Mouse (Mus musculus): ENCODE results near the gene Ncstn.

Ncstn gene

DNA sequence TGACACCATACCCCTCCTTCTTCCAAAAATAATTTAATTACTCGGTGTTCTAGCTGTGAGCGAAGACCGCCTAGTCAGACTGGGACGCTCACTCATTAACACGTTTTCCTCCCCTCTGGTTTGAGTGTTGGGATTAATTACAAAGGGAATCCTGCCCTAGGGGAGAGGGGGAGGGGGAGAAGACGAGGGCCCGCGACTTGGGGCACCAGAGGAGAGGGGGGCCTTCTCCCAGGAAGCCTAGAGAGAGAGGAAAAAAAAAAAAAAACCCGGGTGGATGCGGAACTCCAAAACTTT lies 54.8 kb downstream of the Ncstn start:
- no peak for DNase-seq (ENCODE audit: extremely low spot score, low spot score)

GRCm38 (mm10) chr1:172027010-172027808 lies 55.4 kb downstream of the Ncstn start:
- peak; percentile 98 for DNase-seq (ENCODE audit: extremely low spot score, low spot score)

DNA sequence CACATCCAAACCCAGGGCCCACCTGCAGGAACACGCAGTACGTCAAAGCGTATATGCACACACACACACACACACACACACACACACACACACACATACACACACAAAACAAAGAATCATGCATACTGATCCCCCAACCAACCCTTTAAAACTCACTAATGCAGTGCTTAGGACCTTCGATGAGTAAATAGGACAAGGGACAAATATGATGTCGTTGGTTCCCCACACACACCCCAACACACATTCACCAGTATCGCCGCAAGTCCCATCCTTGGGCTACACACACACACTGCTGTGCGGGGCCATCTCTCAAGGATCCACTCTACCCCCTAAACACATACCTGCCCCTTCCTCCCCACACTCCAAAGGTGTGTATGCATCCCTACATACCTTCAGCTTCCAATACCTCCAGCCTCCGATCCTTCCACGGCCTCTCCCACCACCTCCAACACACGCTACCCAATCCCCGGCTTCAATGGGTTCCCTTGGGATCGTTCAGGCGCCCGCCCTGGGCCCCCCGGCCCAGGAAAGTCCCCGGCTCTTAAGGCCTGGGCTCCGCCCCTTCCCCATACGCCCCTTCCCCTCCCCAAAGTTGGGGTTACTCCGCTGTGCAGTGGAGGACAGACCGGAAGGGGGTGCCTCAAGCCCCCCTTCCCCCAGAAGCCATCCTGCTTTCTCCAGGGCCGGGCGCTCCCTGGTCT lies 56.2 kb downstream of the Ncstn start:
- DNase-seq (ENCODE audit: extremely low spot score, low spot score), result peak; percentile 67

DNA sequence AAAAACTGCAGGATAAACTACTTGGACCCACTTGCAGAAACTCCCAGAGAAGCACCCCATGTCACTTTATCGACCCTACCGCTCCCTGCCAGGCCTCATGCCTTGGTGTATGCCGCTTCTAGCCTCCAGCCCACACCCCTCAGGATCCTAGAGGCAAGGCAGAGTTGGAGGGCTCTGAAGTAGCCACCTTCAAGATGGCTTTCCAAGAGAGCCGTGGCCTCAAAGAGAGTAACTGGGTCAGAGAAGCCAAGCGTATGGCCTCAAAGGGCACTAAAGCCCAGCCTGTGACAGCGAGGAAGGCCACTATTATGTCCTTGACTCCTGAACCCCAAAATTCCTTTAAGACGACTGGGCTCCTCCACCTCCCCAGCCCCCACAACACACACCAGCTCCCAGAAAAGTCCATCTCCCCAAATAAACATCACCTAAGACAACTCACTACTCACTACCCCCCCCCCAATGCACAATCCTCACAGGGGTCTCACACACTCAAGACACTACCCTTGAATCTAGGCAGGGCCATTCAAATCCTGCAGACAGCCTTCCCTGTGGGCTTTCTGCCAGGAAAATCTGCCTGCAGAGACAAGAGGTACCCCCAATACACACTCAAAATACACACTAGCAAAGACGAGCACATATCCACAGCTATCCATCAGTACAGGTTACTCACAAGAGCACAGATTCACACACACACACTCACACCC lies 57.2 kb downstream of the Ncstn start:
- no peak for DNase-seq (ENCODE audit: extremely low spot score, low spot score)

GRCm38 (mm10) chr1:172024140-172024895 lies 58.3 kb downstream of the Ncstn start:
- no peak for DNase-seq (ENCODE audit: extremely low spot score, low spot score)

DNA sequence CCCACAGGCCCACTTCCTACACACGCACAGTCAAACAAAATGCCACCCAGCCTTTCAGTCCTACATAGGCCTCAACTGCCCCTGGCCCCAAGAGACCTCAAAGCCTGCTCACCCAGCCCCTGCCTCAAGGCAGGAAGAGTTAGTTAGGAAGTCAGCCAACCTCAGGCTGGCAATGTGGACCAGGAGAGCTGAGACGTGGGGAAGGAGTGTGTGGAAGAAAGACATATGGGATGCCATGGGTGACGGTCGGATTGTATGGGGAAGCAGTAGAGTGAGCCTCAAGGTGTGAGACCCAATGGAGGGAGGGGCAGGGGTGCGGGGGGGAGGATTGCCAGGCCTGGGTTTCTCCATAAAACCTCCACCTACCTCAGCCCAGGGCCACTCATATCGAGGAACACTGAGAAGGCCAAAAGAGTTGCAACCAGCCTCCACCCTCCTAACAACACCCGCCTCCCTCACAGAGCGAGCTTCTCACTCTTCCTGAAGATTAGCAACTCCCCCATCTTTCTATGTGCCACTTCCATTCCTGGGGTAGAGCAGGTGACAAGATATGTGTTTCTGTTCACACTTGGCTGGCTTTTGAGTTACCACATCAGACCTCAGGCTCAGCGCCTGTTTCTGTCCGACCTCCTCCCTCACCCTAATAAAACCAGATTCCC lies 62.6 kb downstream of the Ncstn start:
- DNase-seq (ENCODE audit: extremely low spot score, low spot score), result no peak

DNA sequence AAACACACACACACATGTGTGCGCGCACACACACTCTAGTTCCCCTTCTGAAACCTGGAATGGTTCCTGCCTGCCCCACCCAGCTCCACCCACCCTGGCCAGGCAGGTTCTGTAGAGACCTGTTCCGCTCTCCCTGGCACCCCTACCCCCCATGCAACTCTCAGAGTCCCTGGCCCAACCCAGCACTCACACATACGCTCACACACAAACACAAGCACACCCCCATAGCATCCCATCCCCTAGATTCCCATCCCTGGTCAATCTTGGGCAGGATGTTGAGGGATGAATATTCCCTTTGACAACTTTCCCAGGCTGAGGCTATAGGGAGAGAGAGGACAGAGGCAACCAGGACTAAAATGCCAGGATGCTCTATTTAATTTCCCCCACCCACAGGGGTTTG lies 63.3 kb downstream of the Ncstn start:
- DNase-seq (ENCODE audit: extremely low spot score, low spot score), result no peak

- DNase-seq (ENCODE audit: extremely low spot score, low spot score), result no peak
Measured at GRCm38 (mm10) chr1:172018336-172019311, 64.0 kb downstream of the Ncstn start.

DNA sequence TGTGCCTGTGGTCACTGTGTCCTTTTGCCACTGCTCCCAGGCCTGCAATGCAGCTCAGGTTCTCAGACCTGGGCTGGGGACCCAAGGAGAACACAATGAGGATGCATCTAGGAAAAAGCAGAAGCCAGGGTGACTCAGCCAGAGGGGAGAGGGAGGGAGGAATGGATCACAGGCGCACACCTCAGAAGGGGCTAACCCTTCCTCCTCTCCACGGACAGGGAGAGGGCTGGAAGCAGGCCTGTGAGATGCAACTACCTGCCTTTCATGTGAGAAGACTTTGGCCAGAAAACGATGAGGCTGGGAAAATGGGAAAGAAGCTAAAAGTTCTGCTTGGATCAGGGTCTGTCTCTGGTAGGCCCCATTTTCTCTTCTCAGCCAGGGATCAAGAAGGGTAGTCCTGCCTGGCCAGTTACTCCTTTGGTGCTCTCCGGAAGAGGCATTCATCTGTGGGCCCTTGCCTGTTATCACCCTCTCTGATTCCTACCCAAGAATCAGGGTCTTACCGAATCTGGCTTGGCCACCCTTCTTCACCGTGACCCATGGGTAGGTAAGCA lies 65.0 kb downstream of the Ncstn start:
- no peak for DNase-seq (ENCODE audit: extremely low spot score, low spot score)

GRCm38 (mm10) chr1:172016660-172017516 lies 65.7 kb downstream of the Ncstn start:
- DNase-seq (ENCODE audit: extremely low spot score, low spot score), result peak; percentile 86

- no peak for DNase-seq (ENCODE audit: extremely low spot score, low spot score)
Measured at GRCm38 (mm10) chr1:172016031-172016430, 66.6 kb downstream of the Ncstn start.

Data from neural tube, embryonic 10.5 days (tissue).